Mouse (Mus musculus) spleen, postnatal 10 days (tissue): Measurements from ENCODE around the gene Ncapd3.

Source experiments
- DNase-seq, 2 experiments: peaks; one replicate each; pipeline ENCODE4 v3.0.0; 2021 to 2022; ENCODE audit warnings: low spot score in 2 of 2

The Ncapd3 gene

DNA sequence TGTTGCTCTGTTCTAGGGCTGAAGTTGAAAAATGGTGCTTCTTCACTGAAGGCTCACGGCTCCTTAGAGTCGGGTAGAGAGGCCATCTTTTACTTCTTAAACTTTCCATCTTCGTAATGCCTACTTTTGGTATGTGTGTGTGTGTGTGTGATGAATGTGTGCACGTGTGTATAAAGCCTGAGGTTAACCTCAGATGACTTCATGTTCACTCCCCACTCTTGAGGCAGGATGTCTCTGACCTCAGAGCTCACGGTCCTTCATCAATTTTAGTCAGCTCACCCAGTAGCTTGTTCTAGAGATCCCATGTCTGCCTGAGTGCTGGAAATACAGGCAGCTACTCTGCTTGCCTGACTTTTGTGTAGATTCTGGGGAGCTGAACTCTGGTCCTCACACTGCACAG, 13.9 kb downstream of the Ncapd3 start:
- no peak for DNase-seq

- no peak for DNase-seq
Measured at GRCm38 (mm10) chr9:27049492-27049891, 19.5 kb downstream of the Ncapd3 start.

DNA sequence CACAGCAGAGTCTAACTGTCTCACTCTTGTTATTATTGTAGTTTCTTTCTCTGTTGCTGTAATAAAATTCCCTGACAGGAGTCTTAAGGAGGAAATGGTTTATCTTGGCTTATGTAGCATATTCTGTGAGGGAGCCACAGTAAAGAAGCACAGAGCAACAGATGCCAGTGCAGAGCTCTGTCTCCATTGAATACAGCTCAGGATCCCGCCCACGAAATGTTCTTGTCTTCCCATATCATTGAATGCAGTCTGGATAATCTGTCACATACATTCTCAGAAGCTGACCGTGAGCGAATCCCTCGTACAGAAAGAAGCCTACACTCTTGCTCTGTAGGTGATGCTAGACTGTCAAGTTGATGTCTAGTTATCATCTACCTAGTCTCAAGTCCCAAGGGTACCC, 28.4 kb downstream of the Ncapd3 start:
- no peak for DNase-seq

GRCm38 (mm10) chr9:27070895-27071294, 40.9 kb downstream of the Ncapd3 start:
- no peak for DNase-seq

DNA sequence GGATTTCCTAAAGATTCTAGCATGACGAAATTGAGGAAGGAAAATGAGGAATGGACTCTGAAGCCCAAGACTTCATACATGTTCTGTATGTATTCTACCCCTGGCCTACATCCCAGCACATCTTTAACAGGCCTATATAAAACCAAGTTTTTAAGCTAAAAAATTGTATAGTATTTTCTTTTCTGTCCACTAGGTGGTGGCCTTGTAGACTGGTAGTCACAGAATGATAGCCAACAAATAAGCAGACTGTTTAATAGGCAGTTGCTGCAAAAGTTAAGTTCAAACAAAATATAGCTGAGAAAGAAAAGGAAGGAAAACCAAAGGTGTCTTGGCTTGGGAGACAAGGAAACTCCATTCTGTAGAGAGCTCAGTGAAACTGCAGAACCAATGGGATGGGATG, 44.7 kb downstream of the Ncapd3 start:
- no peak for DNase-seq

DNA sequence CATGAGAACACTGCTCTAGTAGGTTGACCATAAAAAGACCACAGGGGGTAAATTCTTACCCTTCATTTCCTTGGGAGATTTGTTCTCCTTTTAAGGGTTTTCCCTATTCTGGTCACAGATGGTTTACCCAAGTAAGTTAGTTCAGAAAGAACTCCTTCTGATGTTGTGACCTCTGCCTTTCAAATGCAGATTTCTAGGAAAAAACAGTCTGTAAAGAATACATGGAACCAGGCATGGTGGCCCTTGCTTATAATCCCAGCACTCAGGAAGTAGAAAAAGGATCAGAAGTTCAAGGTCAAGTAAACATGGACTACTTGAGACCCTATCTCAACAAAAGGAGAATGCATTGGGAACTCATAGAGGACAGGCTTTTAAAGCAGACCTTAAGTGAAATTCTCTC, 45.8 kb downstream of the Ncapd3 start:
- DNase-seq: no peak

DNA sequence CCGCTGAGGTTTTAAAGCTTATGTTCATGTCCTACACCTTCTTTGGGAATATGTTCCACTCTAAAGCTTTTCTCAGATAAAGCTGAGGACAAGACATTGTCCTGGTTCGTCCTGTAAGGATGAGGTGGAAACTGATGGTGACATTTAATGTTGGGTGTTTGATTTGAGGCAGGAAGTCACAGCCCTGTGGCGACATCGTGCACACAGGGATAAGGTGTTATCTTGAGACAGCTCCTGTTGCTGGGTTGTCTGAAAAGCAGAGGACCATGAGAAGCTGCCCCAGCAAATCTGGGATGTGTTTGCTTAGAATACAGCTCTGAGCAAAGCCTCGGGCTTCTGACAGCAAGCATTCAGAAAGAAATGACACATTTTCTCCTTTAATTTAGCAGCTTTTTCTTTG, 56.3 kb downstream of the Ncapd3 start:
- DNase-seq: no peak

GRCm38 (mm10) chr9:27087402-27087801, 57.4 kb downstream of the Ncapd3 start:
- no peak for DNase-seq

GRCm38 (mm10) chr9:27090134-27090533, 60.2 kb downstream of the Ncapd3 start:
- DNase-seq: no peak

DNA sequence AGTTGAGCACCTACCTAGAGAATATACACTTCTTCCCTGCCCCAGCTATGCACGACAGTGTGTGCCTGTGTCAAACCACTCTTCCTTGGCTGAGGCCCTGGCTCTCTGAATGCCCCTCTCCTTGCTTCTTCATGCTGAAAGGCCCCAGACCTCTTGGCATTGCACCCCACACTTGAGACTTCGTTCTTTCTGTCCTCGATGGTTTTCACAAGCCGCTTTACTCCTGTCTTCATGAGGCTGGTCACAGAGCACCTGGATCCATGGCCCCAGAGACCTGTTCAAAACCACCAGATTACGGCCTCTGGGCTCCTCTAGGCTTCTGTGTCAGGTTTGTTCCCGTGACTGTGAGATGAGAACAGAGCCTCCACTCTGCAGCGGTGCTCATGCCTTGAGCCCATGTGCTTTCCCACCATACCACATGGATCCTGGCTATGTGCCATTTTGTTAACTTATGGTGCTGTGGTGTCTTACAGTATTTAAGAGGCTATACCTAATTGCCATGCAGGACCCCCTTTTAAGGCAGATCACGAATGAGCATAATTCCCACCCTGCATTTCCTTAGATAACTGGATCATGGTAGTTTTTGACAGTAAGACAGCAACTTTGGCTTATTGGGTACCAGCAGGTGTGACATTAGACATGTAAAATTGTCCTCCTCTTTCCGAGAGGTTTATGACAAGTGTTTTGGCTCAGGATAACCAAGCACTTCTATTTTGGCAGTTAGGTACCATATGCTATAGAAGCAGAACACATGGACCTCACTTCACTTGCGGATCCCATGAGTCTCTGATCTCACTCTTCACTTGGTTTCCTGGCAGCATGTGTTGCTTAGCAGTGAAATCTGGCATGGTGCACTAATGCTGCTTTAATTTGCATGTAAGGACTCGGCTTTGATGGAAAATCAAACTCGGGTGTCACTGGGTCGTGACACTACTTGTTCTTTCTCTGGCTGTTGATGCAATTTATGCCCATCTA, 61.1 kb downstream of the Ncapd3 start:
- no peak for DNase-seq

DNA sequence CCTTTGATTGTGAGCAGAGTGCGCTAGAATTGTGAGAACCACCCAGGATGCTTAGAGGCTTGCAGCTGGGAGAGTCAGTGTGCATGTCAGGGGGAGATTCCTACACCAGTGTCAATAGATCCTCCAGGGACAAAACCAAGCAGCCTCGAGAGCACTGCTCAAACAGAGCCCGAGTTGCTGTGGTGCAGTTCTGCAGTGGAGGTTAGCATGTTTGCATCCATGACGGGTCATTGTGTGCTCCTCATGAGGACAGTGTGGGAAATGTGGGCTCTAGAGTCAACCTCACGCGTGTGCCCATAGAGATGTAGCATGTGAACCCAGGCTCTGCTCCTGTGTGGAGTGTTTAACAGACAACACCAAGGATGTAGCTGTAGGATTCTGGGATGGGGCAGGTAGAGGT, 62.9 kb downstream of the Ncapd3 start:
- no peak for DNase-seq

DNA sequence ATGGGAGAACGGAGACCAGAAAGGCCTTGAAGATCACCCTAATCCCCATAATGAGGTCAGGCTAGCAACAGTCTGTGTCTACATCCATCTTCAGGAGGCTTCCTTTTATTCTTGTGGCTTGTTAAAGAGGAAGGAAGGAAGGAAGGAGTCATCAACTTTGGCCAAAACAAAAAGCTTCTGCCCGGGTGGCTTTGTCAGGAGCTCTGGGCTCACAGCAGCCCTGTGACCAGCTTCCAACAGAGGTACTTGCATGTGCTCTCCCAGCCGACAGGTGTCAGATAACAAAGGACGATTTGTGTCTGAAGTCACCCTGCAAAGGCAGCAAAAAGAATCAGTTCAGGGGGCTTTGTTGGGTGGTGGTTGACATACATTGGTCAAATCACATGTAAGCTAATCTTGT, 68.1 kb downstream of the Ncapd3 start:
- no peak for DNase-seq

DNA sequence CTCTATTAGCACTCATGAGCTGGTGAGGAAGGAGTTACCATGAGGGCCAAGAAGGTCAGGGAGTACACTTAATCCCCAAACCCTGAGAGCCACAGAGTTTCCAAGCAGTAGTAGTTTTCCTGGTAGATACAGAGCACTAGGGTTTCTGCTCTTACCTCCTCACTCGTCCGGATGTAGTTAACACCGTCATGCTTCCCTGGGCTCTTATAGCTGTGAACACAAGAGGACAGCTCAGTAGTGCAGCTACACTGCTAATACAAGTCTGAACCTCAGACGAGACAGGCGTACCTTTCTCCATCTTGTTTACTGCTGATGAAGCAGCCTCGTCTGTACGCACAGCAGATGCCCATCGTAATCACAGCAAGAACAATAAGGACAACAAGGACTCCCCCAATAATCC, 68.6 kb downstream of the Ncapd3 start:
- no peak for DNase-seq

DNA sequence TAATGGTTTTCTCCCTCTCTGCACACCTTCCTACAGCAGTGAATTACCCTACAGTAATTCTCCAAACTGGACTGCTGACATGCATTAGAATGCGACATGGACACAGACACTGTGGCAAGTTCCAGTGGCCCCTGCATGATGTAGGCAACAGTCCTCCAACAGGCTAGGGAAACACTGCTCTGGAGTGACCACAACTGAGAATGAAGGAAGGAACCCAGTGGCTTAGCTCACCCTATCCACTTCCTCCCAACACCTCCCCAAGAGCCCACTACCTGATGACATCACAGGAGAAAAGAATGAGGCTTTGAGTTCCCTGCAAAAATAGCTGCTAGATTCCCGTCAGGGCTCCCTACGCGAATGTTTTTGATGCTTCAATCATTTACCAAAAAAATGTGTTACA, 69.5 kb downstream of the Ncapd3 start:
- no peak for DNase-seq

DNA sequence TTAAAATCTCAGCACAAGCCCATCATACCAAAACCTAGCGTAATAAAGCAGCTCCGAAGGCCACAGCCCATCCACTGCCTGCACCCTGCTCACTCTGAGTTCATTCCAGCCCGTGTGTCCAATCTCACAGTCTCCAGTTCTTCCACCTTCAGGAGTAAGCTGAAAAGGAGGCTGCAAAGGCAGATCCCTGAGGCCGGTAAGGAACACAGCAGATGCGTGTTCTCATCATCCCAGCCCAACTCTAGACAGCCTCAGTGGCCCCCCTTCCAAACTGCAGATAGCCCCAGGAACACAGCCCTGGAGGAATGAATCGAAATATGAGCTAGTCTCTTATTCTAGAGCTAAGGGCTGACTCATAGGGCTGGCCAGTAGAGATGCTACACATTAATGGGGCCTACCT, 71.5 kb downstream of the Ncapd3 start:
- no peak for DNase-seq

- DNase-seq: no peak
Measured at GRCm38 (mm10) chr9:27106081-27106480, 76.1 kb downstream of the Ncapd3 start.

GRCm38 (mm10) chr9:27108451-27108850, 78.5 kb downstream of the Ncapd3 start:
- no peak for DNase-seq

DNA sequence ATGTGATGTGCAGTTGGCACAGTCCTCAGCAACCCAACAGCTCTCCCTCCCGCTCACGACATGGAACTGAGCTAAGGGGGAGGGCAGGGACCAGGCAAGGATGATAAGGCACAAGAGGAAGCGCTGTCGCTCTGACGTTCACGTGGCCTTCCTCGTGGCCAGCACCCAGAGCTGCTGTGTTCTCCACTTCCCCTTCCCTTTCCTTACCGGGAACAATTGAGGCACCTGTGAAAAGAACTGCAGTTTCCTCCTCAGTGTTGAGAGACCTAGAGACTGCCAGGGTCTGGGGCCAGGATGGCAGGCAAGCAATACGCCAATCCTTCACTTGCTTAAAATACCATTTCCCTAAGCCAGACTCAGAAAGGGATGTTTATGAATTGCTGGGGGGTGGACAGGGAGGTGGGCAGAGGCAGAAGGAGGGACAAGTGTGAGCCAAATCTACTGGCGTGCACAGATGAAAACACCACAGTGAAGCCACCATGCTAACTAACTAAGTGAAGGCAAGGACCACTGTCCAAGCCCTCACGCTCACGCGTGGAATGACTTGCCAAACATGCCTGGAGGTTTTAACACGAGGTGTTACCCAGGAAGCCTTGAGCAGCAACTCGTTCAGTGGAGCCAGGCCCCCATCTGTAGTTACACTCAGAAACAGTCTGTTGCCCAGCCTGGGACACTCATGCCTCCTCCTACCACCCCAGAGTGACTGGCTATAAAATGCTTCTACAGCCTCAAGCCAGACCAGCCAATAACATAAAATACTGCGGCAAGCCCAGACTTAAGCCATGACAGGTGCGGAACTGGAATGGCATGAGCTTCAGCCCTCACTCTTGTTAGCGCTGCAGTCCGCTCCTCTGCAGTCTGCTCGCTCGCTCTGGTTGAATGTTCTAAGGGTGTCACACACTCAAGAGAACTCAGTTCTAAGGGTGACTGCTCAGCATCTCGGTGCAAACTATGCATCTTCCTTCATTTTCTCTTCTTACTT, 79.8 kb downstream of the Ncapd3 start:
- no peak for DNase-seq

GRCm38 (mm10) chr9:27110681-27111080, 80.7 kb downstream of the Ncapd3 start:
- no peak for DNase-seq

GRCm38 (mm10) chr9:27111756-27112155, 81.8 kb downstream of the Ncapd3 start:
- DNase-seq: no peak

DNA sequence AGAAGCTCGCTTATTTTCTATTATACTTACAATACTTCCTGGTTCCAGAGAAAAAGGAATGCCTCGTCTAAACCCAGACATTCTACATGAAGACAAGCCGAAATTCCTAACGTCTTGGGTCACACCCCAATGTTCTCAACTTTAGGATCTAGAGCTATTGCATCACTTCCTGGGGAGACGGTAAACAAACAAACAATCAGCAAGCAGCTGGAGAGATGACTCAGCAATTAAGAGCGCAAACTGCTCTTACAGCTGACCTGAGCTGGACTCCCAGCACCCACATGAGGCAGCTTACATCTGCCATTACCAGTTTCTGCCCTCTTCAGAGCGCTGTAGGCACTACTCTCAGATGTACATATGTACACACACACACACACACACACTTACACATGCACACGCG, 91.3 kb downstream of the Ncapd3 start:
- DNase-seq: no peak

DNA sequence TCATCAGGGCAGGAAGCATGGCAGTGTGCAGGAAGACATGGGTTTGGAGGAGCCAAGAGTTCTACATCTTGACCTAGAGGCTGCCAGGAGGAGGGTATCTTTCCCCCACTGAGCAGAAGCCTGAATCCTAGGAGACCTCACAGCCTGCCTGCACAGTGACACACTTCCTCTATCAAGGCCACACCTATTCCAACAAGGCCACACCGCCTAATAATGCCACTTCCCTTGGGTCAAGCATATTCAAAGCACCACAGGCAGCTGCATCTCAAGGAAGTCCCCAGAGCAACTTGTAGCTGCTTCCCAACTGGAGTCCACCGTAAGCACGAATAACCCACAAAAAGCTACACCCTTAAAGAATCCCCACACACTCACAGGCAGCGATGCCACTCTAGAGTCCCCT, 92.1 kb downstream of the Ncapd3 start:
- DNase-seq: no peak

GRCm38 (mm10) chr9:27122963-27123362, 93.0 kb downstream of the Ncapd3 start:
- no peak for DNase-seq
